Mouse (Mus musculus) neural tube, embryonic 11.5 days (tissue): ENCODE data around the gene Ppp1r10. TPM values are rescaled to one million over a fixed set of nuclear protein-coding genes. Genes with fewer than 3 reads are reported as not detected.
A peak's percentile ranks its signal among the peaks of the same experiment; 100 is the strongest.
"Not testable (repeated sequence)": the region's sequence is repeated elsewhere in the genome, so short reads cannot be mapped to it uniquely, and the experiment has no call there.

Experiments
- ATAC-seq: fragments of 200-750 bp; cut with Nextera tagmentation; 2 replicates; pipeline ENCODE4 v1.8.0; 2017; ENCODE audit warnings: moderate number of reproducible peaks, mild to moderate bottlenecking, moderate TSS enrichment, moderate library complexity; ENCODE audit not compliant: insufficient read depth, low FRiP score, low TSS enrichment
- DNase-seq: peaks from one replicate; pipeline ENCODE4 v3.0.0-alpha.2; 2015; ENCODE audit warnings: low spot score
- H3K27ac ChIP-seq: fragments of 300-500 bp; sonication (generic); 2 replicates; pipeline ENCODE4 v1.5.1; 2014; ENCODE audit warnings: low read depth, mild to moderate bottlenecking, low read length
- H3K27me3 ChIP-seq: fragments of 300-500 bp; sonication (generic); 2 replicates; pipeline ENCODE4 v1.6.1; 2014; ENCODE audit warnings: mild to moderate bottlenecking, low read length, mixed read lengths; ENCODE audit not compliant: control insufficient read depth, insufficient read depth
- H3K36me3 ChIP-seq: fragments of 300-500 bp; sonication (generic); 2 replicates; pipeline ENCODE4 v1.6.1; 2014; ENCODE audit warnings: mild to moderate bottlenecking, low read length, moderate library complexity, mixed read lengths; ENCODE audit not compliant: control insufficient read depth, insufficient read depth
- H3K4me1 ChIP-seq: fragments of 300-500 bp; sonication (generic); 2 replicates; pipeline ENCODE4 v1.6.1; 2014; ENCODE audit warnings: low read length, mixed read lengths; ENCODE audit not compliant: control insufficient read depth, insufficient read depth
- H3K4me2 ChIP-seq: fragments of 300-500 bp; sonication (generic); 2 replicates; pipeline ENCODE4 v1.6.1; 2014; ENCODE audit warnings: low read depth, mild to moderate bottlenecking, moderate library complexity
- H3K4me3 ChIP-seq: fragments of 300-500 bp; sonication (generic); 2 replicates; pipeline ENCODE4 v1.5.1; 2014; ENCODE audit warnings: low read depth, low read length
- H3K9ac ChIP-seq: fragments of 300-500 bp; sonication (generic); 2 replicates; pipeline ENCODE4 v1.6.1; 2014; ENCODE audit warnings: mild to moderate bottlenecking, low read length
- H3K9me3 ChIP-seq: fragments of 300-500 bp; sonication (generic); 2 replicates; pipeline ENCODE4 v1.6.1; 2016; ENCODE audit warnings: low read length; ENCODE audit not compliant: control insufficient read depth
- WGBS: fragments of 180-500 bp; shearing (Covaris S2); extraction: QIAGEN DNeasy Blood & Tissue Kit; methylation state at CpG from one replicate; pipeline ENCODE4 v1.1.7; 2014; 5-methylcytosine and 5-hydroxymethylcytosine counted together
- polyA plus RNA-seq: library from polyadenylated mRNA; unstranded; fragments of >200 nt; fragmentation: Nextera tagmentation; extraction: Ambion mirVana; gene quantifications from 2 replicates; pipeline ENCODE4 v1.2.1, GENCODE M21; 2014

Gene Ppp1r10
- polyA plus RNA-seq, 1 experiment from 2014 or later, result 49.3 TPM

- WGBS, result 82% methylated on average over 5 of the region's 5 CpGs
- Histone ChIP-seq H3K9ac (no peak overlapping the region), H3K36me3 (peaks cover 14% of the 10 kb centered on the region), H3K27me3 (no peaks in the 10 kb centered on the region), H3K27ac (0 out of 2 replicates have a peak overlapping the region, but pooled peaks have one; percentile 17), H3K4me3 (no peak overlapping the region), H3K4me2 (no peak overlapping the region; the same call in 1 of the 2 replicates), H3K9me3 (no peaks in the 10 kb centered on the region; the same call in 1 of the 2 replicates), H3K4me1 (peaks cover 12% of the 10 kb centered on the region)
- ATAC-seq, result no peak
- peak; percentile 46 for DNase-seq
Measured at GRCm38 (mm10) chr17:35920862-35921562, 4.8 kb downstream of the Ppp1r10 start.

DNA sequence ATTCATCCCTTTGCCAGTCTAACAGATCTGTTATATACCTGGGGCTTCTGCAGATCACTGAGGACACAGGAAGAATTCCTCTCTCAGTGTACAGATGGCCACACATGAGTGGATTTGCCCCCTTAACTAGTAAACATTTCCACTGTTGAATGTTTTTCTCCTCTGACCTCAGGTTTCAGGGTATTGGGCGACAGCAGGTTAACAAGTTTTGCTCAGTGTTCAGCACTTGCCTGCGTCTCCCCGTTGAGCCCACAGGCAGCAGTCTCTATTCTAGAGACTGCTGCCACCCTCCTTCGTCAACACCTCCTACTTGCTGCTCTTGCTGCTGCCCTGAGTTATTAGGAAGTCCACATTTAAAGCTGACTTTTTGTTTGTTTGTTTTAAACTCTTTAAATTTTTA is 5.5 kb downstream of the Ppp1r10 start:
- Histone ChIP-seq H3K4me1 (peaks cover 12% of the 10 kb centered on the region), H3K27me3 (no peaks in the 10 kb centered on the region), H3K4me2 (no peak overlapping the region), H3K9me3 (no peaks in the 10 kb centered on the region; the same call in 1 of the 2 replicates), H3K9ac (no peak overlapping the region), H3K4me3 (no peak overlapping the region), H3K36me3 (peaks cover 18% of the 10 kb centered on the region), H3K27ac (no peak overlapping the region)
- 92% methylated on average over 4 of the region's 4 CpGs for WGBS
- no peak for DNase-seq
- ATAC-seq, result no peak

DNA sequence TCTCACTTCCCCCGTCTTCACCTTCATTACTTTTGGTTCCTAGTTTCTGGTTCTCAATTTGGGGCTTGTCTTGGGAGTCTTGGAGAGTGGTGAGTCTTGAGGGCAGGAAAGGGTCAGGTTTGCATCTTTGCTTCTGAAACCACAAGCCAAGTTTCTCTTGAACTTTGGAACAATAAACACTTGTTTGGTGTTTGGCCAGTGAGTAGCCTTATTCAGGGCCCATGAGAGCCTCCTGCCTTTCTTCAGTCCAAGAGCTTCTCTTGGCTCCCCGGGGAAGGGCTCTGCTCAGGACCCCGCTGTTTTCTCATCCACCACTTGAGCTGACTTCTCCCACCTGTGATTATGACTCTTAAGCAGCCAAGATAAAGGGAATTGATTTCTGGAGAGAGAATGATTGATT is 6.3 kb downstream of the Ppp1r10 start:
- H3K27ac ChIP-seq, result no peak overlapping the region
- H3K9me3 ChIP-seq, result no peaks in the 10 kb centered on the region; the same call in 1 of the 2 replicates
- DNase-seq, result no peak
- H3K36me3 ChIP-seq, result peaks cover 19% of the 10 kb centered on the region
- WGBS, result 89% methylated on average over 3 of the region's 3 CpGs
- no peak overlapping the region for H3K4me3 ChIP-seq
- peaks cover 12% of the 10 kb centered on the region for H3K4me1 ChIP-seq
- no peak overlapping the region for H3K4me2 ChIP-seq
- no peaks in the 10 kb centered on the region for H3K27me3 ChIP-seq
- H3K9ac ChIP-seq, result no peak overlapping the region
- ATAC-seq, result no peak

GRCm38 (mm10) chr17:35923281-35923680 is 7.0 kb downstream of the Ppp1r10 start:
- no peak overlapping the region for H3K9ac ChIP-seq
- peaks cover 12% of the 10 kb centered on the region for H3K4me1 ChIP-seq
- peaks cover 24% of the 10 kb centered on the region for H3K36me3 ChIP-seq

GRCm38 (mm10) chr17:35927471-35927870 is 11.2 kb downstream of the Ppp1r10 start:
- ATAC-seq, result no peak
- Histone ChIP-seq H3K36me3 (peaks cover 42% of the 10 kb centered on the region), H3K9ac (no peak overlapping the region), H3K4me1 (no peaks in the 10 kb centered on the region), H3K27ac (no peak overlapping the region), H3K4me2 (no peak overlapping the region), H3K4me3 (no peak overlapping the region), H3K9me3 (no peaks in the 10 kb centered on the region; the same call in 1 of the 2 replicates), H3K27me3 (no peaks in the 10 kb centered on the region)
- 90% methylated on average over 1 of the region's 1 CpGs for WGBS
- DNase-seq, result no peak

More at GRCm38 (mm10) chr17:35923281-35923680, 7.0 kb downstream of the Ppp1r10 start:
- H3K27me3 ChIP-seq, result no peaks in the 10 kb centered on the region
- H3K4me2 ChIP-seq, result no peak overlapping the region
- no peak overlapping the region for H3K27ac ChIP-seq
- ATAC-seq, result no peak
- DNase-seq, result no peak
- no peak overlapping the region for H3K4me3 ChIP-seq
- no peaks in the 10 kb centered on the region; the same call in 1 of the 2 replicates for H3K9me3 ChIP-seq
- WGBS, result 92% methylated on average over 4 of the region's 4 CpGs

- DNase-seq (no peak), ATAC-seq (no peak)
- no peak overlapping the region for H3K4me3 ChIP-seq
- no peaks in the 10 kb centered on the region for H3K9me3 ChIP-seq
- no peak overlapping the region for H3K9ac ChIP-seq
- WGBS, result 91% methylated on average over 2 of the region's 2 CpGs
- H3K4me1 ChIP-seq, result no peaks in the 10 kb centered on the region
- peaks cover 32% of the 10 kb centered on the region for H3K36me3 ChIP-seq
- H3K27me3 ChIP-seq, result no peaks in the 10 kb centered on the region
- no peak overlapping the region for H3K4me2 ChIP-seq
- no peak overlapping the region for H3K27ac ChIP-seq
Measured at GRCm38 (mm10) chr17:35929534-35929933, 13.3 kb downstream of the Ppp1r10 start.

DNA sequence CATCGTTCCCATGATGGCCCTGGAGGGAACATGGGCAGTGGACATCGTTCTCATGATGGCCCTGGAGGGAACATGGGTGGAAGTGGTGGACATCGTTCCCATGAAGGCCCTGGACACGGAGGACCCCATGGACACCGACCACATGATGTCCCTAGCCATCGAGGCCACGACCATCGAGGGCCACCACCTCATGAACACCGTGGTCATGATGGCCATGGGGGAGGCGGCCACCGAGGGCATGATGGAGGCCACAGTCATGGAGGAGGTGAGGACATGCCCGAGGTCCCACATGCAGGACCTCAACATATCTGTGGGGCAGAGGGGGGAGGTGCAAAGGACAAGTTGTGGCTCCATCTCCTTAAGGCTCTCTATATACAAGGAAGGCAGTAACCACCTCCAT is 14.4 kb downstream of the Ppp1r10 start:
- Histone ChIP-seq H3K9me3 (no peaks in the 10 kb centered on the region), H3K27me3 (no peaks in the 10 kb centered on the region), H3K27ac (no peak overlapping the region), H3K9ac (no peak overlapping the region), H3K4me1 (no peaks in the 10 kb centered on the region), H3K4me2 (no peak overlapping the region), H3K4me3 (no peak overlapping the region), H3K36me3 (peaks cover 30% of the 10 kb centered on the region)
- DNase-seq (no peak), ATAC-seq (no peak)
- WGBS, result 96% methylated on average over 12 of the region's 12 CpGs

GRCm38 (mm10) chr17:35932608-35933007 is 16.4 kb downstream of the Ppp1r10 start:
- peaks cover 24% of the 10 kb centered on the region for H3K36me3 ChIP-seq
- H3K4me1 ChIP-seq, result no peaks in the 10 kb centered on the region
- 92% methylated on average over 4 of the region's 4 CpGs for WGBS
- H3K9me3 ChIP-seq, result no peaks in the 10 kb centered on the region
- H3K4me3 ChIP-seq, result no peak overlapping the region
- no peaks in the 10 kb centered on the region for H3K27me3 ChIP-seq
- H3K9ac ChIP-seq, result no peak overlapping the region
- H3K4me2 ChIP-seq, result no peak overlapping the region
- H3K27ac ChIP-seq, result no peak overlapping the region
- DNase-seq (no peak), ATAC-seq (no peak)

- 87% methylated on average over 14 of the region's 14 CpGs for WGBS
- not testable (repeated sequence) for H3K27me3 ChIP-seq, H3K9me3 ChIP-seq, ATAC-seq, H3K4me2 ChIP-seq, H3K36me3 ChIP-seq, H3K4me3 ChIP-seq, H3K9ac ChIP-seq, H3K27ac ChIP-seq, H3K4me1 ChIP-seq, DNase-seq
Measured at GRCm38 (mm10) chr17:35935763-35936162, 19.5 kb downstream of the Ppp1r10 start.
